Mouse (Mus musculus): ENCODE measurements around the gene Srpk1. TPM values are rescaled to one million over a fixed set of nuclear protein-coding genes. Genes with fewer than 3 reads are reported as not detected.
"Not testable (repeated sequence)": the region's sequence is repeated elsewhere in the genome, so short reads cannot be mapped to it uniquely, and the experiment has no call there.

Gene Srpk1
- polyA plus RNA-seq, 1 experiment from 2014 or later = 30.2 TPM

GRCm38 (mm10) chr17:28554021-28554420 lies 68.5 kb downstream of the Srpk1 start:
- H3K4me1 ChIP-seq (replicated peaks) = peaks cover 12% of the 10 kb centered on the region
- not testable (repeated sequence) for H3K27me3 ChIP-seq; H3K9me3 ChIP-seq (replicated peaks); H3K27ac ChIP-seq (replicated peaks); H3K36me3 ChIP-seq (replicated peaks); H3K4me2 ChIP-seq; ATAC-seq (ENCODE audit: insufficient read depth); H3K9ac ChIP-seq; H3K4me3 ChIP-seq (replicated peaks)
- 78% methylated on average over 4 of the region's 4 CpGs for WGBS (ENCODE audit: insufficient replicate concordance)

GRCm38 (mm10) chr17:28553040-28553793 lies 69.3 kb downstream of the Srpk1 start:
- WGBS (ENCODE audit: insufficient replicate concordance) = 9% methylated on average over 14 of the region's 14 CpGs
- no peak overlapping the region for H3K4me3 ChIP-seq (replicated peaks)
- no peak overlapping the region for H3K27ac ChIP-seq (replicated peaks)
- no peak for ATAC-seq (ENCODE audit: insufficient read depth)
- no peak overlapping the region for H3K9ac ChIP-seq
- H3K9me3 ChIP-seq (replicated peaks) = no peaks in the 10 kb centered on the region
- H3K36me3 ChIP-seq (replicated peaks) = no peaks in the 10 kb centered on the region
- H3K4me1 ChIP-seq (replicated peaks) = peaks cover 12% of the 10 kb centered on the region
- no peaks in the 10 kb centered on the region for H3K27me3 ChIP-seq
- H3K4me2 ChIP-seq = no peak overlapping the region

- Histone ChIP-seq H3K9ac (no peak within 1 kb of the TSS), H3K36me3 (replicated peaks) (no peaks in the 10 kb centered on the region), H3K27ac (replicated peaks) (no peak within 1 kb of the TSS), H3K27me3 (no peaks in the 10 kb centered on the region; the same call in 1 of the 2 replicates), H3K4me3 (replicated peaks) (no peak within 1 kb of the TSS), H3K9me3 (replicated peaks) (no peaks in the 10 kb centered on the region), H3K4me2 (no peak within 1 kb of the TSS), H3K4me1 (replicated peaks) (no peaks in the 10 kb centered on the region)
- WGBS (ENCODE audit: insufficient replicate concordance) = 64% methylated on average over 14 of the region's 14 CpGs
- ATAC-seq (ENCODE audit: insufficient read depth) = no peak
Observed at GRCm38 (mm10) chr17:28549111-28549510, 73.4 kb downstream of the Srpk1 start, which contains the start of gene Clpsl2. Gene Clpsl2, plus strand, starts transcription at chr17:28549411.

GRCm38 (mm10) chr17:28548550-28548949 lies 74.0 kb downstream of the Srpk1 start:
- Histone ChIP-seq H3K27me3 (no peaks in the 10 kb centered on the region; the same call in 1 of the 2 replicates), H3K4me3 (replicated peaks) (no peak overlapping the region), H3K36me3 (replicated peaks) (no peaks in the 10 kb centered on the region), H3K9ac (no peak overlapping the region), H3K9me3 (replicated peaks) (no peaks in the 10 kb centered on the region), H3K4me2 (no peak overlapping the region), H3K4me1 (replicated peaks) (no peaks in the 10 kb centered on the region), H3K27ac (replicated peaks) (no peak overlapping the region)
- ATAC-seq (ENCODE audit: insufficient read depth) = no peak
- whole genome bisulfite sequencing (ENCODE audit: insufficient replicate concordance) = 51% methylated on average over 11 of the region's 11 CpGs

- Histone ChIP-seq H3K27ac (replicated peaks) (no peak overlapping the region), H3K9ac (no peak overlapping the region), H3K9me3 (replicated peaks) (no peaks in the 10 kb centered on the region), H3K36me3 (replicated peaks) (no peaks in the 10 kb centered on the region), H3K4me3 (replicated peaks) (no peak overlapping the region), H3K4me2 (no peak overlapping the region), H3K4me1 (replicated peaks) (no peaks in the 10 kb centered on the region), H3K27me3 (no peaks in the 10 kb centered on the region; the same call in 1 of the 2 replicates)
- ATAC-seq (ENCODE audit: insufficient read depth) = no peak
- 67% methylated on average over 1 of the region's 1 CpGs for WGBS (ENCODE audit: insufficient replicate concordance)
Observed at GRCm38 (mm10) chr17:28546925-28547324, 75.6 kb downstream of the Srpk1 start.

- Histone ChIP-seq H3K36me3 (replicated peaks) (no peaks in the 10 kb centered on the region), H3K9ac (no peak overlapping the region), H3K4me3 (replicated peaks) (no peak overlapping the region), H3K4me1 (replicated peaks) (no peaks in the 10 kb centered on the region), H3K4me2 (no peak overlapping the region), H3K27ac (replicated peaks) (no peak overlapping the region), H3K9me3 (replicated peaks) (no peaks in the 10 kb centered on the region; the same call in 1 of the 2 replicates), H3K27me3 (no peaks in the 10 kb centered on the region)
- 43% methylated on average over 12 of the region's 12 CpGs for WGBS (ENCODE audit: insufficient replicate concordance)
- ATAC-seq (ENCODE audit: insufficient read depth) = no peak
Observed at GRCm38 (mm10) chr17:28537881-28538280, 84.6 kb downstream of the Srpk1 start.

Small RNA genes lying within 50 kb of the gene (microRNA-seq; reads per million reads assigned to microRNA genes)
- gene Mir6969 = not detected

Other genes with a start within 250 kb of the Srpk1 start
- gene Fkbp5, start 105.2 kb downstream of the Srpk1 start, polyA plus RNA-seq (2015; fragmentation: Nextera tagmentation; extraction: Ambion mirVana) = 15.0 and 17.5 TPM in 2 replicates
- gene Armc12, start 91.9 kb downstream of the Srpk1 start, polyA plus RNA-seq (2015; fragmentation: Nextera tagmentation; extraction: Ambion mirVana) = not detected in 2 replicates
- not detected in 2 replicates for gene Clpsl2, start 73.3 kb downstream of the Srpk1 start, polyA plus RNA-seq (2015; fragmentation: Nextera tagmentation; extraction: Ambion mirVana)
- gene Clps, start 61.9 kb downstream of the Srpk1 start, polyA plus RNA-seq (2015; fragmentation: Nextera tagmentation; extraction: Ambion mirVana) = 4.2 and 30.4 TPM in 2 replicates
- 0.06 and 0.10 TPM in 2 replicates for gene Lhfpl5, start 47.1 kb downstream of the Srpk1 start, polyA plus RNA-seq (2015; fragmentation: Nextera tagmentation; extraction: Ambion mirVana)
- 0.07 and 0.17 TPM in 2 replicates for gene Slc26a8, start 67.5 kb upstream of the Srpk1 start, polyA plus RNA-seq (2015; fragmentation: Nextera tagmentation; extraction: Ambion mirVana)
- 29.0 and 33.4 TPM in 2 replicates for gene Mapk14, start 68.6 kb upstream of the Srpk1 start, polyA plus RNA-seq (2015; fragmentation: Nextera tagmentation; extraction: Ambion mirVana)
- gene AC170998.1, start 103.4 kb upstream of the Srpk1 start, polyA plus RNA-seq (2015; fragmentation: Nextera tagmentation; extraction: Ambion mirVana) = 1.0 and 1.1 TPM in 2 replicates
- 7.3 and 8.9 TPM in 2 replicates for gene Mapk13, start 146.6 kb upstream of the Srpk1 start, polyA plus RNA-seq (2015; fragmentation: Nextera tagmentation; extraction: Ambion mirVana)
- 74.7 and 78.4 TPM in 2 replicates for gene Brpf3, start 178.4 kb upstream of the Srpk1 start, polyA plus RNA-seq (2015; fragmentation: Nextera tagmentation; extraction: Ambion mirVana)
- 0.06 and 0.13 TPM in 2 replicates for gene Pnpla1, start 235.7 kb upstream of the Srpk1 start, polyA plus RNA-seq (2015; fragmentation: Nextera tagmentation; extraction: Ambion mirVana)

All from liver, embryonic 15.5 days (tissue).